8 mouse cellular contexts compared by ENCODE assay signal in the genomic region with DNA sequence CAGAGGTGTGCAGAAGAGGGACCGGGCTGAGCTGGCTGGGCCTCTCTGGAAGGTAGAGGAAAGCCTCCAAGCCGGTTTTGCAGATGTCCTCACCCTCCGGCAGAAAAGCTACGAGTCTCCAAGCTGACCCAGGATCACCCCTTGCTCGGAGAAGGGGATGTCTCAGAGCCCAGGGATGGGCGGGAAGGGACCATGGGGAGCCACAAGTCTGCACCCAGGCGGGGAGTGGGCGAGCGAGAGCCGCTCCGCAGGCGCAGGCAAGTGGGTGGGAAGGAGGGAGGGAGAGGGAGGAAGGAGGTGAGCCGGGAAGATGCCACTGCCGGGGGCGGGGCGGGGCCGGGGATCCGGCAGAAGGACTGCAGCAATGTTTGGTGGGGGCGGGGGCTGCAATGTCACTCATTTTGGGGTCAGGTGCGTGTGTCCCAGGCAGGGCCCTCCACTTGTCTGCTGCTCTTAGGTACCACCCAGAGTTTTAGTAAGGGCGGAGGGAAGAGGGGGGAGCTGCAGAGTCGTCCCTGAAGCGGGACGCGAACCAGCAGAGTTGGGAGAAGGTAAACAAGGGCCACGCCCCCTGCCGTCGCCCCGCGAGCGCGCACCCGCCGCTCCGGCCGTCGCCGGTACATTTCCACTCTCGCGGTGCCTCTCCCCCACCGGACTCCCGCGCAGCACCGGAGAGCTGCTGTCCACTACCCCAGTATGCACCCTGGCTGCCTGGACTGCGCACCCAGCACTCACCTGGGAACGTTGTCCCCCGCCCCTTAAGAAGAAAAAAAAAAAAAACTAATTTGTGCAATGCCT. TPM values are rescaled to one million over a fixed set of nuclear protein-coding genes. Genes with fewer than 3 reads are reported as not detected.
DNase-seq lines count a peak whose midpoint lies in the region; ATAC-seq and TF ChIP-seq lines count a peak whose summit lies in the region.

No protein-coding gene starts in this region.

- peak; percentile 49 for TF ChIP-seq CTCF in intestine, postnatal 0 days (IDR thresholded peaks at IDR 0.05; ENCODE audit: low read depth)

- H3K27me3 ChIP-seq in intestine, postnatal 0 days (replicated peaks; ENCODE audit: control insufficient read depth, insufficient read depth, low read length): no peaks in the 10 kb centered on the region

- no peaks in the 10 kb centered on the region for H3K9me3 ChIP-seq in intestine, postnatal 0 days (ENCODE audit: control insufficient read depth)

- intact Hi-C loops in gastrocnemius, postnatal 36 days (cut with DNase I): loop anchor here (2.0 to 5.0 kb wide), 2 partner anchors 111 to 146 kb away; a partner anchor contains a TSS
- intact Hi-C loops in left cerebral cortex, postnatal 36 days (cut with DNase I): loop anchor here (2.0 to 5.0 kb wide), 5 partner anchors 35 to 506 kb away; a partner anchor contains a TSS

- H3K9ac ChIP-seq in intestine, postnatal 0 days (ENCODE audit: low read depth, low read length): peak overlapping the region; percentile 81

- H3K4me3 ChIP-seq in intestine, postnatal 0 days (ENCODE audit: low read depth, low read length): peak overlapping the region; percentile 84

- peak overlapping the region; percentile 97 for H3K4me2 ChIP-seq in intestine, postnatal 0 days (replicated peaks; ENCODE audit: low read depth)

- no peaks in the 10 kb centered on the region for H3K36me3 ChIP-seq in intestine, postnatal 0 days (ENCODE audit: control insufficient read depth, insufficient read depth)

- WGBS in intestine, postnatal 0 days: under 1% methylated on average over 47 of the region's 47 CpGs

- DNase-seq in adrenal gland, adult (ENCODE audit: inconsistent age in 2 of 2, low spot score in 1 of 2): peak; percentile 89 to 95
- DNase-seq in embryo, embryonic 11 days: peak; percentile 72
- DNase-seq in gastrocnemius, postnatal 36 days: peak; percentile 63 to 66
- peak; percentile 78 to 83 for DNase-seq in left cerebral cortex, postnatal 36 days (ENCODE audit: low spot score in 2 of 2)
- peak; percentile 49 for DNase-seq in mesoderm, embryonic 11.5 days (ENCODE audit: low read depth, low spot score)
- DNase-seq in right cerebral cortex, postnatal 4 days: peak; percentile 54
- no peak for DNase-seq in c-Kit-positive CD71-positive TER-119-positive erythroid progenitor cells, embryonic 14.5 days (ENCODE audit: low spot score)

- H3K27ac ChIP-seq in intestine, postnatal 0 days (ENCODE audit: low read depth, low read length): peak overlapping the region; percentile 96

- H3K4me1 ChIP-seq in intestine, postnatal 0 days (replicated peaks; ENCODE audit: control insufficient read depth, insufficient read depth, low read length): peaks cover 5% of the 10 kb centered on the region; the same call in 1 of the 2 replicates

- ATAC-seq in intestine, postnatal 0 days: peak; percentile 62

RNA-seq across cellular contexts. Expression of a gene that starts 1.4 kb away (rescaled TPM):
- 1 to 10 TPM; 3.6 to 4.4 TPM for total RNA-seq in gastrocnemius, postnatal 36 days (2021)
- polyA plus RNA-seq in intestine, postnatal 0 days (2015; fragmentation: Nextera tagmentation; extraction: Ambion mirVana): 1.7 and 2.1 TPM in 2 replicates
- total RNA-seq in left cerebral cortex, postnatal 36 days (2021): 10 to 100 TPM; 34.0 to 39.7 TPM

Comparison
In these comparisons a context has a peak if more than half of its experiments do, and no peak if none do; other contexts are left out.
1. RNA of a gene that starts 1.4 kb away (total RNA-seq): 34.0 to 39.7 TPM in left cerebral cortex, postnatal 36 days; 3.6 to 4.4 TPM in gastrocnemius, postnatal 36 days; every median in the first group is over 4 times any median in the second.